Mouse (Mus musculus) CH12.LX (cell line): ENCODE measurements around the gene Skida1. TPM values are rescaled to one million over a fixed set of nuclear protein-coding genes. Genes with fewer than 3 reads are reported as not detected.

Experiments
- DNase-seq: peaks from one replicate; pipeline ENCODE4 v3.0.0-alpha.2; 2013; ENCODE audit errors: extremely low read depth
- H3K27ac ChIP-seq: 2 replicates; pipeline ENCODE4 v1.5.1; 2012; ENCODE audit warnings: low read depth, mild to moderate bottlenecking, control low read depth, moderate library complexity; ENCODE audit not compliant: insufficient read depth
- H3K27me3 ChIP-seq: replicated peaks from 2 replicates; pipeline ENCODE3; 2012; ENCODE audit warnings: inconsistent platforms
- H3K36me3 ChIP-seq, 2 experiments: replicated peaks in 1 of 2; 2 replicates each; pipeline versions ENCODE3 to v1.6.1; 2012; ENCODE audit warnings: inconsistent platforms in 1 of 2, low read length in 1 of 2, mild to moderate bottlenecking in 1 of 2, mixed read lengths in 1 of 2, moderate library complexity in 1 of 2; ENCODE audit not compliant: control insufficient read depth in 1 of 2, insufficient read depth in 1 of 2
- H3K4me1 ChIP-seq, 2 experiments: 2 replicates each; pipeline ENCODE4 v1.6.1; 2012; ENCODE audit warnings: inconsistent platforms in 1 of 2, moderate library complexity in 1 of 2; ENCODE audit not compliant: insufficient read depth in 2 of 2, control insufficient read depth in 1 of 2
- H3K4me2 ChIP-seq: 2 replicates; pipeline ENCODE4 v1.6.1; 2012; ENCODE audit warnings: low read depth, mild to moderate bottlenecking, control low read depth; ENCODE audit not compliant: poor library complexity, insufficient read depth, severe bottlenecking
- H3K4me3 ChIP-seq, 3 experiments: fragments of 150-350 bp in 1 of 3; sonication (generic) in 1 of 3; replicated peaks in 1 of 3; 2 replicates each; pipeline versions ENCODE3 to v1.5.1; 2011 to 2012; ENCODE audit warnings: low read depth in 2 of 3, low read length in 2 of 3, mild to moderate bottlenecking in 2 of 3, moderate library complexity in 2 of 3, control low read depth in 1 of 3, improper control_type of control experiment in 1 of 3, inconsistent platforms in 1 of 3, mixed read lengths in 1 of 3; ENCODE audit not compliant: poor library complexity in 1 of 3
- H3K79me2 ChIP-seq: replicated peaks from 2 replicates; pipeline ENCODE4 v1.6.1; 2012; ENCODE audit warnings: mild to moderate bottlenecking, moderate library complexity; ENCODE audit not compliant: control insufficient read depth, poor library complexity, insufficient read depth, severe bottlenecking; ENCODE audit errors: extremely low read depth
- H3K9ac ChIP-seq: 2 replicates; pipeline ENCODE4 v1.6.1; 2012; ENCODE audit warnings: low read depth, mild to moderate bottlenecking, control low read depth, moderate library complexity; ENCODE audit not compliant: insufficient read depth
- H3K9me3 ChIP-seq: replicated peaks from 2 replicates; pipeline ENCODE3; 2012; ENCODE audit warnings: low read length, inconsistent platforms, mixed read lengths
- CHD1 ChIP-seq: IDR thresholded peaks from 2 replicates; pipeline ENCODE4 v1.6.1; 2012; ENCODE audit warnings: low read depth, low read length, improper control_type of control experiment, inconsistent platforms
- CHD2 ChIP-seq: IDR thresholded peaks from 2 replicates; pipeline ENCODE4 v1.6.1; 2011; ENCODE audit warnings: low read length, improper control_type of control experiment
- ETS1 ChIP-seq: conservative IDR thresholded peaks from 2 replicates; pipeline ENCODE4 v1.6.1; 2012; ENCODE audit warnings: low read depth, mild to moderate bottlenecking, inconsistent platforms, low read length, improper control_type of control experiment, moderate library complexity
- GABPA ChIP-seq: IDR thresholded peaks from 2 replicates; pipeline ENCODE4 v1.6.1; 2012; ENCODE audit warnings: low read depth, low read length, improper control_type of control experiment, inconsistent platforms; ENCODE audit not compliant: insufficient replicate concordance
- HCFC1 ChIP-seq: IDR thresholded peaks from 2 replicates; pipeline ENCODE4 v1.6.1; 2012; ENCODE audit warnings: low read depth, mild to moderate bottlenecking, inconsistent platforms, low read length, improper control_type of control experiment
- JUN ChIP-seq: IDR thresholded peaks from 2 replicates; pipeline ENCODE4 v1.6.1; 2011; ENCODE audit warnings: low read depth, mild to moderate bottlenecking, low read length, improper control_type of control experiment, moderate library complexity; ENCODE audit not compliant: insufficient read depth
- JUND ChIP-seq: conservative IDR thresholded peaks from 2 replicates; pipeline ENCODE4 v1.6.1; 2011; ENCODE audit warnings: low read depth, low read length, improper control_type of control experiment
- KAT2A ChIP-seq: IDR thresholded peaks from 2 replicates; pipeline ENCODE4 v1.6.1; 2012; ENCODE audit warnings: low read length, improper control_type of control experiment, inconsistent platforms; ENCODE audit not compliant: insufficient replicate concordance
- MEF2A ChIP-seq: IDR thresholded peaks from 2 replicates; pipeline ENCODE4 v1.6.1; 2014; ENCODE audit warnings: low read depth, mild to moderate bottlenecking, inconsistent platforms, low read length, improper control_type of control experiment, borderline replicate concordance
- NRF1 ChIP-seq: IDR thresholded peaks from 2 replicates; pipeline ENCODE4 v1.6.1; 2014; ENCODE audit warnings: low read depth, mild to moderate bottlenecking, inconsistent platforms, low read length, improper control_type of control experiment, moderate library complexity
- PAX5 ChIP-seq: IDR thresholded peaks from 2 replicates; pipeline ENCODE4 v1.6.1; 2012; ENCODE audit warnings: low read length, inconsistent platforms, mixed read lengths
- RCOR1 ChIP-seq: conservative IDR thresholded peaks from 2 replicates; pipeline ENCODE4 v1.6.1; 2012; ENCODE audit warnings: low read depth, mild to moderate bottlenecking, inconsistent platforms, low read length, improper control_type of control experiment
- TBP ChIP-seq: conservative IDR thresholded peaks from 2 replicates; pipeline ENCODE4 v1.6.1; 2011; ENCODE audit warnings: low read depth, low read length, improper control_type of control experiment
- UBTF ChIP-seq: IDR thresholded peaks from 2 replicates; pipeline ENCODE4 v1.6.1; 2012; ENCODE audit warnings: low read depth, mild to moderate bottlenecking, inconsistent platforms, low read length, improper control_type of control experiment, moderate library complexity
- USF1 ChIP-seq: IDR thresholded peaks from 2 replicates; pipeline ENCODE4 v1.6.1; 2014; ENCODE audit warnings: low read depth, mild to moderate bottlenecking, inconsistent platforms, low read length, improper control_type of control experiment
- ZNF384 ChIP-seq: IDR thresholded peaks from 2 replicates; pipeline ENCODE4 v1.6.1; 2012; ENCODE audit warnings: low read depth, low read length, improper control_type of control experiment, inconsistent platforms
- dilution Hi-C: fragments of 300-500 bp; cut with MboI; formaldehyde crosslinking; loops from 2 replicates; pipeline ENCODE4 v1.14.3; 2020; ENCODE audit warnings: low sequenced_read_pairs; ENCODE audit not compliant: extremely low pct_unique_long_range_greater_than_20kb, extremely low pct_ligation_motif_present
- in situ Hi-C: fragments of 300-500 bp; cut with MboI; formaldehyde crosslinking; loops from 3 replicates; pipeline ENCODE4 v1.14.3; 2019; ENCODE audit warnings: low sequenced_read_pairs, low pct_ligation_motif_present, low pct_unique_long_range_greater_than_20kb, mixed read lengths
- polyA plus RNA-seq: library from polyadenylated mRNA; unstranded; fragments of >175 nt; gene quantifications from 2 replicates; pipeline ENCODE4 v1.2.1, GENCODE M21; 2012; ENCODE audit warnings: low read depth; ENCODE audit not compliant: insufficient read length
- total RNA-seq, 2 experiments: library from RNA; depleted of rRNA; stranded (reverse); fragments of 300-350 nt in 1 of 2; fragments of >200 nt in 1 of 2; gene quantifications; 2 replicates each; pipeline ENCODE4 v1.2.3; 2012 to 2014

The Skida1 gene
- total and polyA plus RNA-seq, 3 experiments: 0.35 to 0.85 (median 0.36) TPM

GRCm38 (mm10) chr2:18053951-18054530 is 5.2 kb upstream of the Skida1 start:
- no peaks in the 10 kb centered on the region for H3K9me3 ChIP-seq
- H3K4me3 ChIP-seq: no peak overlapping the region
- dilution Hi-C loops: no loop called here
- H3K4me2 ChIP-seq: no peak overlapping the region
- DNase-seq: no peak
- H3K9ac ChIP-seq: no peak overlapping the region
- H3K36me3 ChIP-seq: no peaks in the 10 kb centered on the region
- TF ChIP-seq JUN (no peak), RCOR1 (no peak), NRF1 (no peak), JUND (no peak), CHD2 (no peak), KAT2A (no peak), GABPA (no peak), MEF2A (no peak), ETS1 (no peak), TBP (no peak), USF1 (no peak), HCFC1 (no peak), CHD1 (no peak)
- no peak overlapping the region for H3K27ac ChIP-seq
- peaks cover 2 to 33% of the 10 kb centered on the region in 2 experiments; a peak in 2 of 4 replicates for H3K4me1 ChIP-seq
- H3K27me3 ChIP-seq: no peaks in the 10 kb centered on the region
- H3K79me2 ChIP-seq: peaks cover 5% of the 10 kb centered on the region
- in situ Hi-C loops: no loop called here

GRCm38 (mm10) chr2:18053243-18053950 is 4.5 kb upstream of the Skida1 start:
- no peaks in the 10 kb centered on the region for H3K9me3 ChIP-seq
- no peak overlapping the region for H3K9ac ChIP-seq
- H3K4me1 ChIP-seq: peaks cover 2 to 33% of the 10 kb centered on the region in 2 experiments; a peak in 2 of 4 replicates
- no peak overlapping the region for H3K4me3 ChIP-seq
- no peaks in the 10 kb centered on the region for H3K27me3 ChIP-seq
- in situ Hi-C loops: no loop called here
- H3K4me2 ChIP-seq: no peak overlapping the region
- no peak for TF ChIP-seq UBTF
- no peak for TF ChIP-seq TBP
- TF ChIP-seq PAX5: no peak
- TF ChIP-seq ZNF384: no peak
- no peak for TF ChIP-seq GABPA
- TF ChIP-seq JUND: no peak
- no peak overlapping the region for H3K27ac ChIP-seq
- dilution Hi-C loops: no loop called here
- H3K79me2 ChIP-seq: peaks cover 2% of the 10 kb centered on the region; the same call in 1 of the 2 replicates
- H3K36me3 ChIP-seq: no peaks in the 10 kb centered on the region
- no peak for DNase-seq
